Mouse (Mus musculus) cerebellum, adult 2 months (tissue): ENCODE measurements around the gene Lexm.

Experiments used
- CTCF ChIP-seq: fragments of 200-500 bp; IDR thresholded peaks from 2 replicates; pipeline ENCODE4 v1.5.1; 2011; ENCODE audit warnings: low read depth, mild to moderate bottlenecking, control low read depth, low read length, moderate library complexity, borderline replicate concordance; ENCODE audit not compliant: insufficient read depth
- POLR2A ChIP-seq: fragments of 200-500 bp; IDR thresholded peaks from 2 replicates; pipeline ENCODE4 v1.6.1; 2011; ENCODE audit warnings: low read length, control low read depth, borderline replicate concordance; ENCODE audit not compliant: insufficient read depth

GRCm38 (mm10) chr4:106607905-106608304 is 9.1 kb downstream of the Lexm start:
- TF ChIP-seq CTCF (no peak), POLR2A (no peak)
